Mouse (Mus musculus) lung, embryonic 14.5 days (tissue): ENCODE results near the gene Usp8. TPM values are rescaled to one million over a fixed set of nuclear protein-coding genes. Genes with fewer than 3 reads are reported as not detected.

Experiments
- ATAC-seq: fragments of 200-750 bp; cut with Nextera tagmentation; 2 replicates; pipeline ENCODE4 v1.8.0; 2017; ENCODE audit warnings: mild to moderate bottlenecking, moderate TSS enrichment, moderate library complexity; ENCODE audit not compliant: insufficient read depth
- DNase-seq: peaks from one replicate; pipeline ENCODE4 v3.0.0-alpha.2; 2015
- H3K27ac ChIP-seq: fragments of 300-500 bp; sonication (generic); 2 replicates; pipeline ENCODE4 v1.5.1; 2014; ENCODE audit warnings: low read depth, mild to moderate bottlenecking, moderate library complexity
- H3K27me3 ChIP-seq: fragments of 300-500 bp; sonication (generic); 2 replicates; pipeline ENCODE4 v1.6.1; 2014; ENCODE audit warnings: low read length, control low read depth; ENCODE audit not compliant: insufficient read depth
- H3K36me3 ChIP-seq: fragments of 300-500 bp; sonication (generic); 2 replicates; pipeline ENCODE4 v1.6.1; 2014; ENCODE audit warnings: control low read depth; ENCODE audit not compliant: insufficient read depth
- H3K4me1 ChIP-seq: fragments of 300-500 bp; sonication (generic); 2 replicates; pipeline ENCODE4 v1.6.1; 2014; ENCODE audit warnings: antibody characterized with exemption, control low read depth; ENCODE audit not compliant: insufficient read depth
- H3K4me2 ChIP-seq: fragments of 300-500 bp; sonication (generic); 2 replicates; pipeline ENCODE4 v1.6.1; 2014; ENCODE audit warnings: mild to moderate bottlenecking
- H3K4me3 ChIP-seq: fragments of 300-500 bp; sonication (generic); 2 replicates; pipeline ENCODE4 v1.5.1; 2014; ENCODE audit warnings: low read depth, low read length
- H3K9ac ChIP-seq: fragments of 300-500 bp; sonication (generic); 2 replicates; pipeline ENCODE4 v1.6.1; 2014
- H3K9me3 ChIP-seq: fragments of 300-500 bp; sonication (generic); 2 replicates; pipeline ENCODE4 v1.6.1; 2016; ENCODE audit warnings: low read depth, low read length, control low read depth
- CTCF ChIP-seq: IDR thresholded peaks from 2 replicates; pipeline ENCODE4 v1.5.1; 2016; ENCODE audit warnings: antibody characterized with exemption, low read depth
- WGBS: fragments of 180-500 bp; shearing (Covaris S2); extraction: QIAGEN DNeasy Blood & Tissue Kit; methylation state at CpG from one replicate; pipeline ENCODE4 v1.1.7; 2014; 5-methylcytosine and 5-hydroxymethylcytosine counted together
- polyA plus RNA-seq: library from polyadenylated mRNA; unstranded; fragments of >200 nt; fragmentation: Nextera tagmentation; extraction: Ambion mirVana; gene quantifications from 2 replicates; pipeline ENCODE4 v1.2.1, GENCODE M21; 2014

The Usp8 gene
- polyA plus RNA-seq, 1 experiment from 2014 or later, result 43.8 TPM

DNA sequence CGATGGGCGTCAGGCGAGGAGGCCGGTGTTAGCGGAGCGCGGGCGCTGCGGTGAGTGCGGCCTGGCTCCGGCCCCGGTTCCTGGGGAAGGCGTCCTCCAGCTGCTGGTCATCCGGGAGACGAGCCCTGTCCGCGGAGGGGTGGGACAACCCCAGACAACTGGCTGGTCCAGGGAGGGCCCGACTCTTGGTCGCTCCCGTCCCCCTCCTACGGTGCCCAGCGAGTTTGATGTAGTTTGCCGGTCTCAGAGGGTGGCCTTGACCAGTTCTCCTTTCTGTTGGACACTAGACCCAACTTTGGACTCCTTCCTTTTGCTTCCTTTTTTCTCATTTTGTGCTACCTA lies 281 bp downstream of the Usp8 start:
- DNase-seq, result no peak
- H3K27ac ChIP-seq, result peak overlapping the region; percentile 85
- ATAC-seq, result peak; percentile 91
- no peaks in the 10 kb centered on the region for H3K9me3 ChIP-seq
- H3K4me2 ChIP-seq, result peak overlapping the region; percentile 66
- no peaks in the 10 kb centered on the region for H3K27me3 ChIP-seq
- no peaks in the 10 kb centered on the region for H3K36me3 ChIP-seq
- under 1% methylated on average over 23 of the region's 23 CpGs for WGBS
- H3K4me1 ChIP-seq, result peaks cover 2% of the 10 kb centered on the region; the same call in 1 of the 2 replicates
- peak overlapping the region; percentile 87 for H3K9ac ChIP-seq
- H3K4me3 ChIP-seq, result peak overlapping the region; percentile 83
- no peak for TF ChIP-seq CTCF

DNA sequence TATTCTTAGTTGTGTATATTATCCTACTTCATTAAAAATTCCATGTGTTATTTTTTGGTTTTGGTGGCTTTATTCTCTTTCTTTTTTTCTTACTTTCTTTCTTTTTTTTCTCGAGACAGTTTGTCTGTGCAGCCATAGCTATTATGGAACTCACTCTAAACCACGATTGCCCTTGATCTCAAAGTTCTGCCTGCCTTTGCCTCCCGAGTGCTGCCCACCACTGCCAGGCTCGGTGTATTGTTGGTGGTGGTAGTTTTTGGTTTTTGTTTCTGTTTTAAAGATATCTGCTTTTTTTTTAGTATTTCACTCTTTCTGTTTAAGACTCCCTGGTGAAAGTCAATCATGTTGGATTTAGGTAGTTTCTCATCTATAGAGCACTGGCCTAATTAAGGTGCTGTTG lies 1.2 kb downstream of the Usp8 start:
- 74% methylated on average over 4 of the region's 4 CpGs for WGBS
- no peak for ATAC-seq
- peak overlapping the region; percentile 66 for H3K4me2 ChIP-seq

DNA sequence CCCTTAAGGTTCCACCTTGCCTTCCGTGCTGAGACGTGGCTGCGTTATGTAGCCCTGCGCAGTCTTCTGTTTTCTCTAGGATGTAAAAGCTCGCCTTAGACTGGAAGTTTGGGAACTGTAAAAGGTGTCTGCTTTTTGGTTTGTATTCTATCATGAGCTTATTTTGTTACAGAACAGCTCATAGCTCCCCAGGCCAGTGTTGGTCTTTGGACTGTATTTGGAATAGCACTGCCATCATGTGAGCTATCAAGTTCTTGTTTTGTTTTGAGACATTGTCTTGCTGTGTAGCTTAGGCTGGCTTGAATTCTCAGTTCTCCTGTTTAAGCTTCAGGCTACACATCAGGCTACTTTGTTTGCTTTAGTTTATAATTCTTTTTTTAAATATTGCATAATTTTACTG lies 5.4 kb downstream of the Usp8 start:
- no peak overlapping the region for H3K4me2 ChIP-seq
- no peak for DNase-seq
- 96% methylated on average over 5 of the region's 5 CpGs for WGBS
- no peak overlapping the region for H3K9ac ChIP-seq
- no peak for ATAC-seq
- H3K27me3 ChIP-seq, result no peaks in the 10 kb centered on the region
- no peak overlapping the region for H3K27ac ChIP-seq
- H3K36me3 ChIP-seq, result 0 out of 2 replicates have a peak, but pooled peaks cover 3% of the 10 kb centered on the region
- H3K4me3 ChIP-seq, result no peak overlapping the region
- TF ChIP-seq CTCF, result no peak
- H3K9me3 ChIP-seq, result no peaks in the 10 kb centered on the region
- 0 out of 2 replicates have a peak, but pooled peaks cover 2% of the 10 kb centered on the region for H3K4me1 ChIP-seq

More for the DNA sequence above, 1.2 kb downstream of the Usp8 start:
- TF ChIP-seq CTCF, result no peak
- H3K36me3 ChIP-seq, result no peaks in the 10 kb centered on the region
- H3K9me3 ChIP-seq, result no peaks in the 10 kb centered on the region
- no peaks in the 10 kb centered on the region for H3K27me3 ChIP-seq
- H3K9ac ChIP-seq, result peak overlapping the region; percentile 87; the same call in 1 of the 2 replicates
- no peak overlapping the region for H3K27ac ChIP-seq
- H3K4me1 ChIP-seq, result peaks cover 2% of the 10 kb centered on the region; the same call in 1 of the 2 replicates
- H3K4me3 ChIP-seq, result peak overlapping the region; percentile 83
- DNase-seq, result no peak

DNA sequence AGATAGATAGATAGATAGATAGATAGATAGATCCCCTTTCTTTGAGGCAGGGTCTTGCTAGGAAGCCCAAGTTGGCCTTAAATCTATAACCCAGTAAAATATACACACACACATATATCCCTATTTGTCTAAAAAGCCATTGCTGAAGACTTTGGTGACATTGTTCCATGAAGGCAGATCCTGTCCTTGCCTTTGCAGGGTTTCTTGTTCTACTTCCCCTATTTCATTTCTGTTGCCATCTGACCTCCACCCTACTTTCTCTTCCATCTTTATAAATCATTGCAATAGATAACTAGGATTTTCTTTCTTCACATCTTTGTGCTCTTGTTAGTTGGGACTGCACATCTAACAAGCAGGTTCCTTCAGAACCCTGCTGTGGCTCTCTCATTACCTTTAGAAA lies 5.8 kb downstream of the Usp8 start:
- no peak overlapping the region for H3K4me3 ChIP-seq
- 0 out of 2 replicates have a peak, but pooled peaks cover 2% of the 10 kb centered on the region for H3K4me1 ChIP-seq
- DNase-seq (no peak), ATAC-seq (no peak)
- H3K27me3 ChIP-seq, result no peaks in the 10 kb centered on the region
- H3K9ac ChIP-seq, result no peak overlapping the region
- TF ChIP-seq CTCF, result no peak
- H3K36me3 ChIP-seq, result 0 out of 2 replicates have a peak, but pooled peaks cover 6% of the 10 kb centered on the region
- no peaks in the 10 kb centered on the region for H3K9me3 ChIP-seq
- H3K27ac ChIP-seq, result no peak overlapping the region
- no peak overlapping the region for H3K4me2 ChIP-seq

DNA sequence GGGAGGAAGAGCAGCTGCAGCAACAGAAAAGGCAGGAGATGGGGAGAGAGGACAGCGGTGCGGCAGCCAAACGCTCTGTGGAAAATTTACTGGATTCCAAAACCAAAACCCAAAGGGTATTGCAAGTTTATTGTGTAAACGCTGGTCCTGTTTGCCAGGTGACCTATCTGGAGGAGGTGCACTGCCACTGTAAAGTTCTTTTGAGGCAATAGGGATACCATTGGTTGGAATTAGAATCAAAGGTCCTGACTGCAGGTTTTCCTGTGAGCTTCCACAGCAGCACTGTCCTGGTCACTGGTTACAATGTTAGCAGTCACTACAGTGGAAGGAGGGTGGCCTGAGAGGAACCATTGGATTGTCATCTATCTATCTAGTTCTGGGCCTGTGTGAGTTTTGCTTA lies 22.1 kb downstream of the Usp8 start:
- Histone ChIP-seq H3K4me3 (no peak overlapping the region), H3K27ac (no peak overlapping the region), H3K9me3 (no peaks in the 10 kb centered on the region), H3K4me1 (no peaks in the 10 kb centered on the region), H3K27me3 (no peaks in the 10 kb centered on the region), H3K4me2 (no peak overlapping the region), H3K9ac (no peak overlapping the region), H3K36me3 (peaks cover 61% of the 10 kb centered on the region)
- DNase-seq, result no peak
- no peak for ATAC-seq
- no peak for TF ChIP-seq CTCF
- WGBS, result 96% methylated on average over 4 of the region's 4 CpGs

DNA sequence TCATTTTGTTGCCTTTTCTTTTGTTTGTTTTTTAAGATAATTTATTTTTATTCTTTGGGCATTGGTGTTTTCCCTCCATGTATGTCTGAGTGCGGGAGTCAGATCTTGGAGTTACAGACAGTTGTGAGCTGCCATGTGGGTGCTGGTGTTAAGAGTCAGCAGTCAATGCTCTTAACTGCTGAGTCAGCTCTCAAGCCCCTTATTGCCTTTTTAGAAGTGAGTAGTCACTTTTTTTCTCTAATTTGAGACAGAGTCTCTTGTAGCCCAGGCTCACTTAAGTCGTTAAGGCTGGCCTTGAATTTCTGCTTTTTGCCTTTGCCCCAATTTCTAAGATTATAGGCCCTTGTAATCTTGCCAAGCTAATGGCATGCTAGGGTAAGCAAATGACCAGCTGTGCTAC lies 23.4 kb downstream of the Usp8 start:
- Histone ChIP-seq H3K4me2 (no peak overlapping the region), H3K27ac (no peak overlapping the region), H3K4me1 (no peaks in the 10 kb centered on the region), H3K9me3 (no peaks in the 10 kb centered on the region), H3K36me3 (peaks cover 70% of the 10 kb centered on the region), H3K4me3 (no peak overlapping the region), H3K27me3 (no peaks in the 10 kb centered on the region), H3K9ac (no peak overlapping the region)
- TF ChIP-seq CTCF, result no peak
- whole genome bisulfite sequencing, result 78% methylated on average over 2 of the region's 2 CpGs
- DNase-seq (no peak), ATAC-seq (no peak)

DNA sequence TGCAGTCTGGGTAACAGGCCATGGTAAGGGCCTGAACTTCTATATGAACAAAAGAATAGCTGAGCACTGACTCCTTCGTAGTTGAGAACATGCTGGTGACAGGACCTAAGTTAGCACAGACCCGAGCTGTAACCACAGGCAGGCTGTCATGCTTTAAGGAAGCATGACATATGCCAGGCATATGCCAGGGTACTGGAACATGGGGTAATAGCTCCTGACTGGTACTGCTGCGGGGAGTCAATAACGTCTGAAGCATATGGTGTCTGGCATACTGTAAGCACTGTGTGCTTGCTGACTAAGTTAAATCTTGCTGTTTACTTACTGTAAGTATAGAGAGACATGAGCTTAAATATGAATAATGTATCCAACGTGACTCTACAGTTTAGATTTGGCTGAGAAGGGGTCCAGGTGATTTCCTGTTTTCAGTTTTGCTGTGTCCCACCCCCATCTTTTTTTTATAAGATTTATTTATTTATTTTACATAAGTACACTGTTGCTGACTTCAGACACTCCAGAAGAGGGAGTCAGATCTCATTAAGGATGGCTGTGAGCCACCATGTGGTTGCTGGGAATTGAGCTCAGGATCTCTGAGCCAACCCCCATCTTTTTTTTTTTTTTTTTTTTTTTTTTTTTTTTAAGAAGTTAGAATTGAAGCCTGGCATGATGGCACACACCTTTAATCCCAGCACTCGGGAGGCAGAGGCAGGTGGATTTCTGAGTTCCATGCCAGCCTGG lies 28.4 kb downstream of the Usp8 start:
- no peak overlapping the region for H3K27ac ChIP-seq
- no peak overlapping the region for H3K4me2 ChIP-seq
- peaks cover 74% of the 10 kb centered on the region for H3K36me3 ChIP-seq
- no peak for TF ChIP-seq CTCF
- H3K4me3 ChIP-seq, result no peak overlapping the region
- no peaks in the 10 kb centered on the region for H3K27me3 ChIP-seq
- H3K4me1 ChIP-seq, result no peaks in the 10 kb centered on the region
- no peak for DNase-seq
- ATAC-seq, result no peak
- H3K9me3 ChIP-seq, result no peaks in the 10 kb centered on the region
- no peak overlapping the region for H3K9ac ChIP-seq
- WGBS, result 80% methylated on average over 6 of the region's 6 CpGs
